Comparison of ENCODE assay signal across 8 mouse cellular contexts in the genomic region with DNA sequence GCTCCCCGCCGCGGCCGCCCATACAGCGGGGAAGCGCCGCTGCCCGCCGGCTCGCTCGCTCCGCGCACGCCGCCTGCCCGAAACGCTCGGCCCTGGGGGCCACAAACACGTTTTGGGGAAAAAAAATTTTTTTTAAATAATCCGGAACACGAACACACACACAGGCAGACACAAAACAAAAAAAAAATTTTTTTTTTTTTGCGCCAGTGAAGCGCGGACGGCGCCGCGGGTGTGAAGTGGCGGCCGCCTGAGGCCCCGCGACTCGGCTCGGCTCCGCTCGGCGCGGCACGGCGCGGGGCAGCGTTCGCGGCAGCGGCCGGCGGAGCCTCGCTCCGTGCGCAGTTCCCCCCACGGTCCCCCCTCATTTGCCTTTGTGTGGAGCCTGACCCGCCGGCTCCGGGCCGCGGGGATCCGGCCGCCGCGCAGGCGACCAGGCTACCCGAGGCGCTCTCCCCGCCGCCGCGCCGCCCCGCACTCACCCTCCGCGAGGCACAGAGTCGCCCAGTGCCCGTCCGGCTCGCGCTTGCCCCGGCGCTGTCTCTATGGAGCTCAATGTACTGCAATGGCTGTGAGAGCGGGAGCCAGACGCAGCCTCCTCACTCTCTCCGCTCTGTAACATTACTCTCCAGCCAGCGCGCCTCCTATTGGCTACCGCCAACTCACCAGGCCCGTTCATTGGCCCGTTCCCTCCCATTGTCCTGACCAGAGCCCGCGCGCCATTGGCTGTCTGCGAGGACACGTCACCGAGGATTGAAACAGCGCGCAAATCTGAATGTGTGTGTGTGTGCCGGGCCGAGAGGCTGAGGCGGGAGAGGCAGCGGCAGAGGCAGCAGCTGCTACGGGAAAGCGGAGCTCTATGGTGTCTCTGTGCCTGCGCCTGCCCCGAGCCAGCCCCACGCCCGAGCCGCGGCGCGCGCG. TPM values are rescaled to one million over a fixed set of nuclear protein-coding genes. Genes with fewer than 3 reads are reported as not detected.
DNase-seq lines count a peak whose midpoint lies in the region; ATAC-seq and TF ChIP-seq lines count a peak whose summit lies in the region.

No protein-coding gene starts in this region.

- H3K27me3 ChIP-seq in G1E (ENCODE audit: insufficient read depth, low read length): no peaks in the 10 kb centered on the region
- no peaks in the 10 kb centered on the region for H3K27me3 ChIP-seq in forebrain, embryonic 16.5 days (replicated peaks; ENCODE audit: control insufficient read depth, insufficient read depth, low read length)
- no peaks in the 10 kb centered on the region for H3K27me3 ChIP-seq in lung, embryonic 14.5 days (ENCODE audit: insufficient read depth, low read length)

- peak overlapping the region; percentile 96 for H3K9ac ChIP-seq in forebrain, embryonic 16.5 days (replicated peaks; ENCODE audit: low read depth, low read length)
- H3K9ac ChIP-seq in lung, embryonic 14.5 days: peak overlapping the region; percentile 100

- H3K4me1 ChIP-seq in G1E (ENCODE audit: insufficient read depth, low read depth, low read length): peaks cover 17% of the 10 kb centered on the region
- H3K4me1 ChIP-seq in forebrain, embryonic 16.5 days (replicated peaks; ENCODE audit: control insufficient read depth, insufficient read depth, low read length): peaks cover 18% of the 10 kb centered on the region
- H3K4me1 ChIP-seq in lung, embryonic 14.5 days (ENCODE audit: insufficient read depth): no peaks in the 10 kb centered on the region

- intact Hi-C loops in heart, postnatal 36 days (cut with DNase I): loop anchor here (1.0 to 5.0 kb wide), 4 partner anchors 100 to 285 kb away; a partner anchor contains a TSS

- peak overlapping the region; percentile 84 for H3K4me2 ChIP-seq in forebrain, embryonic 16.5 days (ENCODE audit: low read length)
- H3K4me2 ChIP-seq in lung, embryonic 14.5 days: peak overlapping the region; percentile 89

- ATAC-seq in G1E (ENCODE audit: extremely low read depth, insufficient number of reproducible peaks, low FRiP score, poor library complexity, severe bottlenecking): peak; percentile 98
- peak; percentile 97 for ATAC-seq in forebrain, embryonic 16.5 days
- peak; percentile 96 for ATAC-seq in lung, embryonic 14.5 days (ENCODE audit: insufficient read depth)

- peak overlapping the region; percentile 84 for H3K4me3 ChIP-seq in G1E (ENCODE audit: low read depth, low read length)
- H3K4me3 ChIP-seq in forebrain, embryonic 16.5 days (replicated peaks; ENCODE audit: low read length): peak overlapping the region; percentile 81
- H3K4me3 ChIP-seq in layer of hippocampus, adult 2 months: peak overlapping the region; percentile 61
- H3K4me3 ChIP-seq in lung, embryonic 14.5 days (ENCODE audit: low read depth, low read length): peak overlapping the region; percentile 86

- DNase-seq in G1E (ENCODE audit: low spot score): peak; percentile 94
- peak; percentile 98 to 99 for DNase-seq in cerebellum, adult 18-20 months
- peak; percentile 96 to 97 for DNase-seq in heart, postnatal 36 days
- DNase-seq in layer of hippocampus, adult 2 months (ENCODE audit: low spot score in 2 of 2): peak; percentile 97 to 99
- DNase-seq in lung, embryonic 14.5 days: peak; percentile 99
- peak; percentile 98 for DNase-seq in ovary, adult 18-20 months (ENCODE audit: low spot score)
- peak; percentile 99 for DNase-seq in thymus, postnatal 0 days (ENCODE audit: low spot score)

- no peak for TF ChIP-seq CTCF in G1E (IDR thresholded peaks at IDR 0.05; ENCODE audit: low read depth, low read length)
- TF ChIP-seq CTCF in layer of hippocampus, adult 2 months (conservative IDR thresholded peaks at IDR 0.05): peak; percentile 59
- TF ChIP-seq CTCF in lung, embryonic 14.5 days (IDR thresholded peaks at IDR 0.05; ENCODE audit: low read depth): peak; percentile 46; the same call in 1 of the 2 replicates

- WGBS in forebrain, embryonic 16.5 days: under 1% methylated on average over 105 of the region's 110 CpGs
- under 1% methylated on average over 98 of the region's 110 CpGs for WGBS in lung, embryonic 14.5 days

- peak overlapping the region; percentile 100 for H3K27ac ChIP-seq in forebrain, embryonic 16.5 days (ENCODE audit: low read length)
- peak overlapping the region; percentile 98 for H3K27ac ChIP-seq in layer of hippocampus, adult 2 months
- H3K27ac ChIP-seq in lung, embryonic 14.5 days (ENCODE audit: low read depth): peak overlapping the region; percentile 100

- no peaks in the 10 kb centered on the region for H3K9me3 ChIP-seq in G1E (replicated peaks)
- no peaks in the 10 kb centered on the region for H3K9me3 ChIP-seq in forebrain, embryonic 16.5 days (ENCODE audit: control insufficient read depth, low read length)
- H3K9me3 ChIP-seq in lung, embryonic 14.5 days (ENCODE audit: low read depth, low read length): no peaks in the 10 kb centered on the region

- H3K36me3 ChIP-seq in G1E (replicated peaks): peaks cover 24% of the 10 kb centered on the region
- 0 out of 2 replicates have a peak, but pooled peaks cover 2% of the 10 kb centered on the region for H3K36me3 ChIP-seq in forebrain, embryonic 16.5 days (ENCODE audit: control insufficient read depth, insufficient read depth)
- H3K36me3 ChIP-seq in lung, embryonic 14.5 days (ENCODE audit: insufficient read depth): peaks cover 26% of the 10 kb centered on the region

RNA-seq across cellular contexts. Expression of a gene that starts 57.7 kb away (rescaled TPM):
- total RNA-seq in G1E (2014; fragmentation: Nextera tagmentation) (not detected in 2 replicates), G1E (2017) (not detected in 2 replicates)
- polyA plus RNA-seq in G1E (2012): not detected in 2 replicates
- 4.4 and 5.8 TPM in 2 replicates for polyA plus RNA-seq in forebrain, embryonic 16.5 days (2015; fragmentation: Nextera tagmentation; extraction: Ambion mirVana)
- 1 to 10 TPM; 1.1 to 5.5 TPM for total RNA-seq in heart, postnatal 36 days (2021)
- 10 to 100 TPM; 25.2 to 25.8 TPM for total RNA-seq in layer of hippocampus, adult 2 months (2021)
- 0.58 and 1.2 TPM in 2 replicates for polyA plus RNA-seq in lung, embryonic 14.5 days (2014; fragmentation: Nextera tagmentation; extraction: Ambion mirVana)
- polyA plus RNA-seq in thymus, postnatal 0 days (2015; fragmentation: Nextera tagmentation; extraction: Ambion mirVana): 0.79 TPM in 1 of 2 replicates, not detected in the other

Comparison
In these comparisons a context has a peak if more than half of its experiments do, and no peak if none do; other contexts are left out.
1. Peak in every context shown above with its lines: DNase-seq, ATAC-seq, H3K4me3 ChIP-seq and H3K27ac ChIP-seq.